20 mouse cellular contexts compared by ENCODE assay signal in the genomic region with DNA sequence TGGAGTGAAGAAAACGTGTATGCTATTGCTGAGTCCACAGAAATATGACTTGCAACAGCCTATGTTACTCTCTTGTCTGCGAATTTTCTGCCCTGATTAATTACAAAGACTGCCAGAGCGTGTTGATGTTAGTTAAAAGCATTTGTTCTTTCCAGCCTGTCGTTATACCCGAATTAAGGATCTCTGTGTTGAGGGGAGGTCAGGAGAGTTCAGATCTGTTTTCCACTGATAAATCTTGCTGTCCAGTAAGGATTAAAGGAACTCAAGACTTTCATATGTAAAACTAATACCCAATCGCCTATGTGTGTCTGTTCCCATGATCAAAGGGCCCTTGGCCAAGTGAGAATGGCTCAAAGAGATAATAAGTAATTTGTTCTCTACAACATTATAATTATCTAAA.
DNase-seq lines count a peak whose midpoint lies in the region; ATAC-seq and TF ChIP-seq lines count a peak whose summit lies in the region.
"Had no signal": no experiment of that assay in that cellular context is flagged by ENCODE, and none has a peak within 500 bp of the region (broad histone marks: within the 10 kb centered on the region; RNA-seq: fewer than 3 reads in every experiment).

No protein-coding gene starts in this region.

- WGBS in kidney, embryonic 14.5 days: 6% methylated on average over 6 of the region's 6 CpGs
- WGBS in kidney, adult 2 months: 24% methylated on average over 6 of the region's 6 CpGs
- WGBS in midbrain, postnatal 0 days: 35% methylated on average over 6 of the region's 6 CpGs
- 51% methylated on average over 6 of the region's 6 CpGs for WGBS in midbrain, embryonic 11.5 days
- WGBS in forebrain, embryonic 15.5 days: 6% methylated on average over 6 of the region's 6 CpGs

- no peak for TF ChIP-seq POLR2A in kidney, adult 2 months (IDR thresholded peaks at IDR 0.05; ENCODE audit: low read depth, low read length)

- no peak for TF ChIP-seq CTCF in kidney, adult 2 months (conservative IDR thresholded peaks at IDR 0.05; ENCODE audit: insufficient read depth, insufficient read length, low read depth, low read length)
- TF ChIP-seq CTCF in midbrain, postnatal 0 days (IDR thresholded peaks at IDR 0.05): no peak

- no peak overlapping the region for H3K27ac ChIP-seq in kidney, embryonic 14.5 days (ENCODE audit: low read depth, low read length)
- H3K27ac ChIP-seq in kidney, adult 2 months (ENCODE audit: insufficient read depth, low read depth, low read length): no peak overlapping the region
- H3K27ac ChIP-seq in midbrain, postnatal 0 days (ENCODE audit: low read depth, low read length): no peak overlapping the region
- H3K27ac ChIP-seq in midbrain, embryonic 11.5 days (ENCODE audit: low read depth, low read length): no peak overlapping the region
- no peak overlapping the region; the same call in 1 of the 2 replicates for H3K27ac ChIP-seq in forebrain, embryonic 15.5 days (replicated peaks)
- H3K27ac ChIP-seq: embryonic facial prominence, embryonic 13.5 days; hindbrain, embryonic 15.5 days; liver, embryonic 13.5 days; stomach, postnatal 0 days had no signal

- no peak overlapping the region for H3K4me2 ChIP-seq in kidney, embryonic 14.5 days (replicated peaks; ENCODE audit: low read depth, low read length)
- H3K4me2 ChIP-seq in midbrain, postnatal 0 days (ENCODE audit: low read depth, low read length, poor library complexity, severe bottlenecking): no peak overlapping the region
- no peak overlapping the region for H3K4me2 ChIP-seq in midbrain, embryonic 11.5 days
- H3K4me2 ChIP-seq in forebrain, embryonic 15.5 days (replicated peaks): no peak overlapping the region
- H3K4me2 ChIP-seq: embryonic facial prominence, embryonic 13.5 days; hindbrain, embryonic 15.5 days; liver, embryonic 13.5 days had no signal

- H3K36me3 ChIP-seq in kidney, embryonic 14.5 days (ENCODE audit: control insufficient read depth, insufficient read depth, low read length): no peaks in the 10 kb centered on the region
- no peaks in the 10 kb centered on the region for H3K36me3 ChIP-seq in kidney, adult 2 months (ENCODE audit: control insufficient read depth, insufficient read depth, low read length)
- H3K36me3 ChIP-seq in midbrain, postnatal 0 days (ENCODE audit: insufficient read depth, low read length): no peaks in the 10 kb centered on the region
- H3K36me3 ChIP-seq in midbrain, embryonic 11.5 days (ENCODE audit: control insufficient read depth, insufficient read depth, low read length): no peaks in the 10 kb centered on the region
- no peaks in the 10 kb centered on the region for H3K36me3 ChIP-seq in forebrain, embryonic 15.5 days
- H3K36me3 ChIP-seq: embryonic facial prominence, embryonic 13.5 days; hindbrain, embryonic 15.5 days; liver, embryonic 13.5 days had no signal

- H3K9me3 ChIP-seq in kidney, embryonic 14.5 days (ENCODE audit: control insufficient read depth, low read length): no peaks in the 10 kb centered on the region
- no peaks in the 10 kb centered on the region for H3K9me3 ChIP-seq in midbrain, postnatal 0 days (ENCODE audit: low read length)
- no peaks in the 10 kb centered on the region for H3K9me3 ChIP-seq in midbrain, embryonic 11.5 days (ENCODE audit: control insufficient read depth, low read length)
- no peaks in the 10 kb centered on the region for H3K9me3 ChIP-seq in forebrain, embryonic 15.5 days
- H3K9me3 ChIP-seq: embryonic facial prominence, embryonic 13.5 days; hindbrain, embryonic 15.5 days; liver, embryonic 13.5 days had no signal

- 0 out of 2 replicates have a peak, but pooled peaks have one; percentile 32 for ATAC-seq in kidney, embryonic 14.5 days (ENCODE audit: low FRiP score, low TSS enrichment)
- ATAC-seq in midbrain, postnatal 0 days (ENCODE audit: low FRiP score): no peak
- ATAC-seq in midbrain, embryonic 11.5 days (ENCODE audit: low FRiP score): no peak
- ATAC-seq in forebrain, embryonic 15.5 days (replicated peaks): 0 out of 2 replicates have a peak, but pooled peaks have one; percentile 19

- DNase-seq in kidney, adult 2 months: no peak
- DNase-seq in midbrain, postnatal 0 days (ENCODE audit: low spot score): peak; percentile 10
- DNase-seq in midbrain, embryonic 11.5 days (ENCODE audit: low spot score, missing footprints): no peak
- DNase-seq in retina, postnatal 7 days (ENCODE audit: low read depth, low spot score): peak; percentile 4
- no peak for DNase-seq in adrenal gland, postnatal 4 days (ENCODE audit: low spot score in 2 of 2)
- DNase-seq in adrenal gland, postnatal 10 days: no peak
- DNase-seq: adrenal gland, adult 2 months; cerebellum, adult 9-10 months; heart, postnatal 4 days; kidney, adult 8-10 months; layer of hippocampus, adult 9-11 months; liver, embryonic 13.5 days; lung, adult 2 months; lung, postnatal 14 days had no signal

- H3K9ac ChIP-seq in kidney, embryonic 14.5 days (ENCODE audit: low read depth, low read length): no peak overlapping the region
- H3K9ac ChIP-seq in midbrain, postnatal 0 days (replicated peaks; ENCODE audit: low read length, poor library complexity, severe bottlenecking): no peak overlapping the region
- H3K9ac ChIP-seq in midbrain, embryonic 11.5 days (ENCODE audit: low read length): no peak overlapping the region
- no peak overlapping the region for H3K9ac ChIP-seq in forebrain, embryonic 15.5 days (replicated peaks)
- H3K9ac ChIP-seq: embryonic facial prominence, embryonic 13.5 days; hindbrain, embryonic 15.5 days; liver, embryonic 13.5 days had no signal

- H3K27me3 ChIP-seq in kidney, embryonic 14.5 days (ENCODE audit: control insufficient read depth, insufficient read depth, low read length): no peaks in the 10 kb centered on the region
- no peaks in the 10 kb centered on the region for H3K27me3 ChIP-seq in kidney, adult 2 months (replicated peaks; ENCODE audit: control insufficient read depth, insufficient read depth, low read length)
- no peaks in the 10 kb centered on the region for H3K27me3 ChIP-seq in midbrain, postnatal 0 days (ENCODE audit: insufficient read depth, low read length)
- H3K27me3 ChIP-seq in midbrain, embryonic 11.5 days (ENCODE audit: control insufficient read depth, insufficient read depth, low read length): no peaks in the 10 kb centered on the region
- no peaks in the 10 kb centered on the region for H3K27me3 ChIP-seq in forebrain, embryonic 15.5 days
- H3K27me3 ChIP-seq: embryonic facial prominence, embryonic 13.5 days; hindbrain, embryonic 15.5 days; liver, embryonic 13.5 days; megakaryocyte, embryonic 14.5 days had no signal

- H3K4me1 ChIP-seq in kidney, embryonic 14.5 days (ENCODE audit: control insufficient read depth, insufficient read depth, low read length): no peaks in the 10 kb centered on the region
- no peaks in the 10 kb centered on the region for H3K4me1 ChIP-seq in kidney, adult 2 months (ENCODE audit: control insufficient read depth, insufficient read depth, low read length)
- H3K4me1 ChIP-seq in midbrain, postnatal 0 days (ENCODE audit: insufficient read depth, low read length): no peaks in the 10 kb centered on the region
- H3K4me1 ChIP-seq in midbrain, embryonic 11.5 days (ENCODE audit: control insufficient read depth, insufficient read depth, low read length): no peaks in the 10 kb centered on the region
- peaks cover 13% of the 10 kb centered on the region; the same call in 1 of the 2 replicates for H3K4me1 ChIP-seq in forebrain, embryonic 15.5 days
- H3K4me1 ChIP-seq: embryonic facial prominence, embryonic 13.5 days; hindbrain, embryonic 15.5 days; liver, embryonic 13.5 days; megakaryocyte, embryonic 14.5 days had no signal

- no peak overlapping the region for H3K4me3 ChIP-seq in kidney, embryonic 14.5 days (ENCODE audit: low read length)
- H3K4me3 ChIP-seq in kidney, adult 2 months (ENCODE audit: insufficient read depth, low read depth, low read length): no peak overlapping the region
- no peak overlapping the region for H3K4me3 ChIP-seq in midbrain, postnatal 0 days (ENCODE audit: low read depth, low read length)
- H3K4me3 ChIP-seq in midbrain, embryonic 11.5 days (ENCODE audit: low read depth, low read length): no peak overlapping the region
- no peak overlapping the region for H3K4me3 ChIP-seq in forebrain, embryonic 15.5 days
- H3K4me3 ChIP-seq: embryonic facial prominence, embryonic 13.5 days; hindbrain, embryonic 15.5 days; liver, embryonic 13.5 days; megakaryocyte, embryonic 14.5 days had no signal

Comparison
In these comparisons a context has a peak if more than half of its experiments do, and no peak if none do; other contexts are left out.
1. DNase-seq: peak in midbrain, postnatal 0 days (single experiment) and retina, postnatal 7 days (single experiment); none in kidney, adult 2 months (single experiment), midbrain, embryonic 11.5 days (single experiment), adrenal gland, postnatal 4 days (0 of 2) and adrenal gland, postnatal 10 days (single experiment).
2. ATAC-seq: peak in kidney, embryonic 14.5 days (single experiment) and forebrain, embryonic 15.5 days (single experiment); none in midbrain, postnatal 0 days (single experiment) and midbrain, embryonic 11.5 days (single experiment).